Mouse (Mus musculus) kidney, postnatal 4 days (tissue): ENCODE results near the gene Acer1.
A peak's percentile ranks its signal among the peaks of the same experiment; 100 is the strongest.

ENCODE experiments used
- DNase-seq, 2 experiments: peaks; one replicate each; pipeline ENCODE4 v3.0.0; 2021; ENCODE audit warnings: mixed read lengths in 2 of 2

Acer1 gene

GRCm38 (mm10) chr17:56988921-56989430 lies 7.0 kb upstream of the Acer1 start:
- no peak for DNase-seq

DNA sequence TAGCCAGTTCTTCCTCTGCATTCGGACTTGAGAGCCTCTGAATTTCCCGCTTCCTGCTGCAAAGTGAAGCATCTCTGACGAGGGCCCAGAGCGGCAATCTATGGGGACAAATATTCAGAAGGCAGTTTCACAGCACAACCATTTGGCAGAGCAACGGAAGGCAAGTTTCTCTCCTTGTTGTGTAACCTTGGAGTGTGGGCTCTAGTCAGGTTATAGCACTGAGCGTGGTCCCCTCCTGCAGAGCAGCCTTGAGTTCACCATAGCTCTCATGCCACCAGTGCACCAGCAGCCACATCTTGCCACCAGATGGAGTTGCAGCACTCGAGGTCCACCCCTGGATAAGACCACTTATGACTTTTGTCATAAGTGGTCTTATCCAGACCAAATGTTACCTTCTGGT lies 6.5 kb upstream of the Acer1 start:
- DNase-seq = no peak

DNA sequence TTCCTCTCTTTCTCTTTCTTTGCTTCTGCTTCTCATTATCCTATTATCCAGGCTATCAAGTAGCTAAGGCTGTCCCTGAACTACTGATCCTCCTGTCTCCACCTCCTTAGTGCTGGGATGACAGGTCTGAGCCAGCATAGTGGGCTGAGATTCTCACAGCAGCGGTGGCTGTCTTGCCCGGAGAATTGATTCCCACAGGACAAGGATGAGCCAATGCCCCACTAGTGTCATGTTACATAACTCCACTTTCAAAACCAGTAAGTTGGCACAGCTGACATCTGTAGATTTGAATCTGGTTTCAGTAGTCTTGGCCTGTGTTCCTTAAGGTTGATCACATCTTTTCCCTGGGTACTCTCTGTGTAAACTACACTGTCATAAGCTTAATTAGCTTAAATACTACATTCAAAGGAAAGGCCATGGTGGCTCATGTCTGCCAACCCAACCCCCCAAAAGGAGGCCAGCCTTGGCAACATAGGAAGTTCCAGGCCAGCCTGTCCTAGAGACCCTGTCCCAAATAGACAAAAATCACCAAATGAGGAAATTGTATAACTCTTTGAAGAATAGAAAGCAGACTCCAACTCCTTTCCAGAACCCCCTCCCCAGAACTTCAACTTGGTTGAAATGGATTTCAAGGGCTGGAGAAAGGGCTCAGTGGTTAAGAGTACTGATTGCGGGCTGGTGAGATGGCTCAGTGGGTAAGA lies 4.3 kb upstream of the Acer1 start:
- no peak for DNase-seq

DNA sequence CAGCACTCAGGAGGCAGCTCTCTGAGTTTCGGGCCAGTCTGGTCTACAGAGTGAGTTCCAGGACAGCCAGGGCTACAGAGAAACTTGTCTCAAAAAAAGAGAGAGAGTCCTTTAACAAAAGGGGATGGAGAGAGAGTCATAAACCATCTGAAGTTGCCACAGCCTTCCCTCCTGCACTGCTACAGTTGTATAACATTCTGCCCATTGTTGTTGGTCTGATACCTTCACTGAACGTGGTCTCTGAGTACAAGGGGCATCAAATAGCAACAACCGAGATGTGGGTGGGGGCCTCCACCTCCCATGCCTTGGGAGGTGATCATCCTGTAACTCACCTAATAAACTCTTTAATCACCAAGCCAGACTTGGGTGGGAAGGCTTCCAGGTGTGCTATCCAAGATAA lies 3.7 kb upstream of the Acer1 start:
- no peak for DNase-seq

DNA sequence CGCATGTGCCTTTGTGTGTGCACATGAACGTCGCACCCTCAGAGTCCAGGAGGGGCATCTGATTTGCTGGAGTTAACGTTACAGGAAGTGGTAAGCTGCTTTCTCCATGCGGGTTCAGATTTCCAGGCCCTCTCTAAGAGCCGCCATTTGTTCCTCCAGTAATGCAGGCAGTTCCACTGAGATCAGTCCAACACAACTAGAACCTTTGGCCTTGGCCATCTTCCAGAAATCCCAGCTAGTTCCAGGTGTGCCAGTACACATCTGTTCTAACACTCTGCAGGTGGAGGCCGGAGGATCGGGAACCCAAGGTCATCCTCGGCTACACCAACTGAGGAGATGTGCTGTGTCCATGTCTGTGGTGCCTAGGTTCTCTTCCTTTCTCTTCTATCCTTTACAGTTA lies 3.0 kb upstream of the Acer1 start:
- DNase-seq = no peak

DNA sequence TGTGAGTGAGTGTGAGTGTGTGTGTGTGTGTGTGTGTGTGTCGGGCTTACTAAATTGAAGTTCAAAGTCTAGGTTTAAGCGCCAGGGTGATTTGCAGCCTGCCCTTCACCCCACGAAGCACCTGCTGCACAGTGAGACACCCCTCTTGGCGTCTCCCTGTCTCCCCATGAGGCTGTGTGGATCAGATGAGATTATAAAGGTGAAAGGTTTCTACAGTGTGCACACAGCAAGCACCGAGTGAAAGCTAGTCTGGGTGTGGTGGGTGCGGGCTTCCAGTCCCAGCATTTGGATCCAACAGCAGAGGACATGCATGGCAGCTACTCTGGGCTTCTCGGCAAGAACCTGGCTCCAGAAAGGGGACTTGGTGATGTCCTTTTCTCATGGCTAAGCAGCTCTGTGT lies 877 bp downstream of the Acer1 start:
- DNase-seq = no peak

- DNase-seq = no peak
Measured at GRCm38 (mm10) chr17:56979524-56979923, 2.4 kb downstream of the Acer1 start.

DNA sequence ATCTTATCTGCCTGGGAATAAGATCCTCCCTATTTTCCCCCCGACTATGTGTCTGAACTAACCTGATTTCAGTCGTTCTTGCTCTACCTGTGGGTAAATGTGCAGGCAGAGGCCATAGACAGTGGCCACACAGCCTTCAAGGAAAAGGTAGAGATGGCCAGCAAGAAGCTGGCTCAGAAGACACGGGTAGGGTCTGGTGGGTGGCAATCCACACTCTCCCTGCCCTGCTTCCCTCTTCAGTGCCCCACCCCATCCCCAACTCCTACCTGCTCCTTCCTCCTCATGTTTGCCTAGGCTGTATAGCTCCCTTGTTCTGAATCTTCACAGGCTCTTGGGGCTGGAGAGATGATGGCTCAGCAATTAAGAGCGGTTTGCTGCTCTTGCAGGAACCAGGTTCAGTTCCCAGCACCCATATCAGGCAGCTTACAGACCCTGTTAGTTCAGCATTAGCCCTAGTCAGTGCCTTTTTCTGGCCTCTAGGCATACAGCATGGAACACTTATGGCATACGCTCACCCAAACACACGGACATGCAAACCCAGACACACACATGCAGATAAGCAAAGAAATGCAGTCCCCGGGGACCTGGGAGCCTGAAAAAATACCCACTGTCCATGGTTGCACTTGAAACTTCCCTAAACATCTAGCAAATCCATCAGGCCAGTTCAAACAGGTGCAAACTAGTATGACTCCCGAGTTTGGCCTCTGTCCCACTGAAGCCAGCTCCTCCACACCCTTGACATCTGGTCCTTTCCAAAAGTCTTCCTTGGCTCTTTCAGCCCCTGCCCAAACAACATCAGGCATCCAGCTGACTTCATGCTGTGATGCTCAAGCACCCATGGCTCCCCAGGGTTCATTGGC lies 5.2 kb downstream of the Acer1 start:
- no peak for DNase-seq

- no peak for DNase-seq
Measured at GRCm38 (mm10) chr17:56975391-56975790, 6.5 kb downstream of the Acer1 start.

GRCm38 (mm10) chr17:56974708-56975240 lies 7.2 kb downstream of the Acer1 start:
- DNase-seq = no peak

- no peak for DNase-seq
Measured at GRCm38 (mm10) chr17:56973956-56974707, 7.8 kb downstream of the Acer1 start.

DNA sequence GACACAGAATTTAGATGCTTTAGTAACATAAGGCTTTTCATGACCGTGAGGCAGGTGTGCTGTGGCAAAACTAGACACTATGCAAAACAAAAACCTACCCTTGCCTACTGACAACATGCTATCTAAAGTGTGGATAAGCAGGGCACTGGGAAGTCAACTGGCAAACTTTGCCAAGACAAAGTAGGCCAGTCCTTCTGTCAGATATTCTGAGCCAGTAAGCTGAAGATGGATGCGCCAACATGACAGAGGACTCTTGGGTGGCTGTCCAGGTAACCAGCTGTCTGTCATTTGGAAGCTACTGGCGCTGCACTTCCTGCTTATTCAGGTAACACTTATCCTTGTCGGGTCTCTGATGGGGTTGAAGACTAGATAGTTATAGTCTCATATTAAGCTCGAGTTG lies 11.8 kb downstream of the Acer1 start:
- no peak for DNase-seq

- DNase-seq = no peak
Measured at GRCm38 (mm10) chr17:56969321-56969720, 12.6 kb downstream of the Acer1 start.

- DNase-seq = no peak
Measured at GRCm38 (mm10) chr17:56963646-56964045, 18.3 kb downstream of the Acer1 start.

- DNase-seq = no peak
Measured at GRCm38 (mm10) chr17:56962642-56963405, 19.1 kb downstream of the Acer1 start.

DNA sequence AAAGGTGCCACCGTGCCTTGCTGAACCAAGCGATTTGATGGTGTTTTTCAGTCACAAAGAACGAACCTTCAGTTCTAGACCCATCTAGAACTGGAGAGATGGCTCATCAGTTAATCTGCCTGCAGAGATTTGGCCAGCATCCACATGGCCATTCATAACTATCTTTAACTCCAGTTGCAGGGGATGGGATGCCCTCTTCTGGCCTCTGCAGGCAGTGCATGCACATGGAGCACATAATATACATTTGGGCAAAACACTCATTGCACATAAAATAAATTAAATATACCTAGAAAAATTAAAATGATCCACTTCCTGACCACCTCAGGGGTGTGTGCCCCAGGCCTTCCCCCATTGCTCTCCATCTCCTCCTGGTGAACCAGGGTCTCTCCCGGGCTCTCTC lies 20.0 kb downstream of the Acer1 start:
- DNase-seq = peak in 1 of 2 experiments; percentile 9

DNA sequence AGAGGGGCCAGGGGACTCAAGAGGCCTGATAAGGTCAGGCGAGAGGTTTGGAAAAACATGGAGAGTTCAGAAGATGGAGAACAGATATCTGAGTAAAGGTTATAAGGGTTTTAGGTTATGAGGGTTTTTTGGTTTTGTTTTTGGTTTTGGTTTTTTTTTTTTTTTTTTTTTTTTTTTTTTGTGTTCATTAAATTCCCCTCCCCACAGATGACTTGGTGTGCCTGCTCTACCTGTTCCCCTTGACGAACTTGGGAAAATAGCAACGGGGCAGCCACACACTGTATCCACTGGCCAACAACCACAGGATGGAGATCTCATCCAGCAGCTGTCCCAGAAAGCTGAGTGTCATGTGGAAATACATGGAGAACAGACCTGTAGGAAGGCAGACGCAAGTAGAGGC lies 23.3 kb downstream of the Acer1 start:
- DNase-seq = no peak

DNA sequence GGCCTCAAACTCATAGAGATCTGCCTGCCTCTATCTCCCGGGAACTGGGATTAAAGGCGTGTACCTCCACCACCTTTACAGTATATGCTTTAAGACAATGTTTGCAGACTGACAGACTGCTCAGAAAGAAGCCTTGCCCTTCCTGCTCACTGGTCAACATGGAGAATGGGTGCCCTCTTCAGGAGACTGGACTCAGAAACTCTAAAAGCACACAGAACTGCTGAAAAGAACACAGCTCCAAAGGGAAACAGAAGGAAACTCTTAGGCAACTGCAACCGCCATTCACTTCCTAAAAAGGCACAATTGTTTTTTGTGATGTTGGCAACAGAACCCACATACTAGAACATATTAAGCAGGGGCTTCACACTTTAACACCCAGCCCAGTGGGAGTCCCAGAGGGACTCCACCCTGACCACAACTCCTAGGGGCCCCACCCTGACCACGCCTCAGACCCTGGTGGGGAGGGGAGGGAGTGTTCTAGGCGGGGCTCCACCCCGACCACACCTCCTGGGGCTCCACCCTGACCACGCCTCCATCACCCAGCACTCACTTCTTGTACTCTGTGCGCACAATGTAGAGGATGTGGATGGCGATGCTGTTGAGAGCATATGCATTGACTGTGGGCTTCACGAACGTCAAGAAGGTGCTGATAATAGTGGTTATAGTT lies 24.0 kb downstream of the Acer1 start:
- peak; percentile 12 to 17 for DNase-seq

GRCm38 (mm10) chr17:56954871-56955270 lies 27.1 kb downstream of the Acer1 start:
- DNase-seq = no peak

GRCm38 (mm10) chr17:56952639-56953038 lies 29.3 kb downstream of the Acer1 start:
- DNase-seq = no peak

GRCm38 (mm10) chr17:56950915-56951314 lies 31.0 kb downstream of the Acer1 start:
- peak; percentile 67 for DNase-seq

DNA sequence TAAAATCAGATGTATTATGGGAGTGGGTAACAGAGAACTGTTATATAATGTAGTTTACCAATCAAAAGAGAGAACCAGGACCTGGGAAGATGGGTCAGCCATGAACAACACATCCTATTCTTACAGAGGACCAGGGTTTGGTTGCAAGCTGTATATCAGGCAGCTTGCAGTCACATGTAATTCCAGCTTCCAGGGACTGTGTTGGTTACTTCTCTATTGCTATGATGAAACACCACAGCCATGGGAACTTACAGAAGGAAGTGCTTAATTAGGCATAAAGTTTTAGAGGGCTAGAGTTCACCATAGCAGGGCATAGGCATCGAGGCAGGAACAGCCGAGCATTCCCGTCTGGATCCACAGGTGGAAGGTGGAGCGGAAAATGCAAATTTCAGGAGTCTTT lies 43.2 kb downstream of the Acer1 start:
- DNase-seq = no peak
